Mouse (Mus musculus): ENCODE results near the gene Rdh16f2. TPM values are rescaled to one million over a fixed set of nuclear protein-coding genes. Genes with fewer than 3 reads are reported as not detected.
"Not testable (repeated sequence)": the region's sequence is repeated elsewhere in the genome, so short reads cannot be mapped to it uniquely, and the experiment has no call there.

Rdh16f2 gene
- polyA plus RNA-seq, 1 experiment, result not detected

DNA sequence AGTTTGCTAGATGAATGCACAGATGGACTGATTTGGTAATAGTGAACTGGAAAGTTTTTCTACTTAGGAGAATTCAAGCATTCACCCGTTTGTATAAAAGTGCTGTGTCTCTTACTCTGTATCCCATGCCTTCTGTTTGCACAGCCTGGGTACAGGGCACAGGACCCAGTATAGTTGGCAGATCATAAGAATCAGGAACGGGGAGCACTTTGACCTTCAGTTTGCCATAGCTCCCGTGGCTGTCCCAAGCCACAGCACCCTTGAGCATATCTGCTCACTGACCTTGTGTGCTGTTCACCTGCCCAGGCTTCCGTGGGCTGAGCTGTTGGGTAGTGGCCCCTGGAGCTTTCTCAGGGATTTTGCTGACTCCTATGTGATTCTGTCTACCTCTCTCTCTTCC lies 35.5 kb downstream of the Rdh16f2 start:
- Histone ChIP-seq H3K4me3 (ENCODE audit: insufficient read depth, low read depth, low read length) (no peak overlapping the region), H3K27ac (ENCODE audit: insufficient read depth, low read depth, low read length) (no peak overlapping the region), H3K4me1 (ENCODE audit: control insufficient read depth, insufficient read depth, low read length) (peaks cover 5% of the 10 kb centered on the region)
- TF ChIP-seq POLR2A (IDR thresholded peaks at IDR 0.05; ENCODE audit: insufficient read depth, low read depth, low read length), result no peak
- WGBS, result 84% methylated on average over 4 of the region's 4 CpGs

- Histone ChIP-seq H3K4me1 (ENCODE audit: control insufficient read depth, insufficient read depth, low read length) (peaks cover 5% of the 10 kb centered on the region), H3K27ac (ENCODE audit: insufficient read depth, low read depth, low read length) (no peak overlapping the region), H3K4me3 (ENCODE audit: insufficient read depth, low read depth, low read length) (no peak overlapping the region)
- 69% methylated on average over 1 of the region's 1 CpGs for WGBS
- TF ChIP-seq POLR2A (IDR thresholded peaks at IDR 0.05; ENCODE audit: insufficient read depth, low read depth, low read length) (no peak), CTCF (IDR thresholded peaks at IDR 0.05; ENCODE audit: insufficient read depth, low read depth, low read length) (no peak)
Measured at GRCm38 (mm10) chr10:127903116-127903515, 36.8 kb downstream of the Rdh16f2 start.

DNA sequence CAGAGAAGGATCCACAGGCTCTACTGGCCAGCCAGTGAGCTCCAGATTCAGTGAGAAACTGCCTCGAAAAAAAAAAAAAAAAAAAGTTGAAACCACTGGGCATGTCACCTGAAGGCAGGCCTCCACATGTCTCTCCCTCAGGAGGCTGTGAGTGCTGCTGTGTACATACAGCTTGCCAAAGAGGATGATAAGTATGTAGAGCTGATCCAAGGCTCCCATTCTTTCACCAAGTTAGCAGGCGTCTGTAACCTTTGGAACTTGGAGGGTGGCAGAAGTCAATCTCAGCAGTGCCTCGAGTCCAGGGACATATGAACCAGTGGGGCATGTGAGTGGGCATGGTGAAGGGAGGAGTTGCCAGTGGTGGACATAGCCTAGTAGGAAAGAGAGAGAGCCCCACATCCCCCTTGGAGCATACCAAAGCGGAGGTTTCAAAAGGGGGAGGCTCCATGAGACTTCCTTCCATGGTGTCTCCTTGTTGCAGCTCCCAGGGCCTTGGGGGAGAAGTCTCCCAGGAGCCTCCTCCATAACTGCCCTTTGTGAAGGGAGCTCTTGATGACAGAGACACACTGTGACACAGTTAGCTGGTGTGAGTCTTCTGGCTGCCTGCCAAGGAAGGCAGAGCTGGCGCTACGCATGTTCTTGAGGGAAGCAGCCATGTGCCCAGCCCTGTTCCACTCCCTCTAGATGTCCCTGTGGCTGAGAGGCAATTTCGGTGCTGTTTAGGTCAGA lies 38.6 kb downstream of the Rdh16f2 start:
- no peak for TF ChIP-seq POLR2A (IDR thresholded peaks at IDR 0.05; ENCODE audit: insufficient read depth, low read depth, low read length)
- no peak for TF ChIP-seq CTCF (IDR thresholded peaks at IDR 0.05; ENCODE audit: insufficient read depth, low read depth, low read length)
- peaks cover 5% of the 10 kb centered on the region for H3K4me1 ChIP-seq (ENCODE audit: control insufficient read depth, insufficient read depth, low read length)
- no peak overlapping the region for H3K27ac ChIP-seq (ENCODE audit: insufficient read depth, low read depth, low read length)
- WGBS, result 50% methylated on average over 7 of the region's 7 CpGs
- H3K4me3 ChIP-seq (ENCODE audit: insufficient read depth, low read depth, low read length), result no peak overlapping the region

DNA sequence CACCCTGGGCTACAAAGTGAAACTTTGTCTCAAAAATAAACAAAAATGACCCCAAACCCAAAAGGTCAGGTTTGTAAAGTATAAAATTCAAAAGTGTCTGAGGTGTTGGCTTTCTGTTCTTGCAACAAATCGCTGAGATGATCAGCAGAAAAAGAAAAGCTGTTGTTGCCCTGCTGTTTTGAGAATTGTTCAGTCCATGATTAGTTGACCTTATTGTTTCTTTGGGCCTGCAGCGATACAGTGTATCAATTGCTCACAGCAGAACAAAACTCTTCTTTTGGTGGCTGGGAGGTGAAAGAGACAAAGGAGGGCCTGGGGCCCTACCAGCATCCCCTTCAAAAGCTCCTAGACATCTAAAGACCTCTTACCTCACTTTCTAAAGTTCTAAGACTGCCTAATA lies 39.9 kb downstream of the Rdh16f2 start:
- whole genome bisulfite sequencing, result 89% methylated on average over 2 of the region's 2 CpGs
- TF ChIP-seq POLR2A (IDR thresholded peaks at IDR 0.05; ENCODE audit: insufficient read depth, low read depth, low read length) (no peak), CTCF (IDR thresholded peaks at IDR 0.05; ENCODE audit: insufficient read depth, low read depth, low read length) (no peak)
- Histone ChIP-seq H3K4me3 (ENCODE audit: insufficient read depth, low read depth, low read length) (no peak overlapping the region), H3K4me1 (ENCODE audit: control insufficient read depth, insufficient read depth, low read length) (peaks cover 5% of the 10 kb centered on the region), H3K27ac (ENCODE audit: insufficient read depth, low read depth, low read length) (no peak overlapping the region)

DNA sequence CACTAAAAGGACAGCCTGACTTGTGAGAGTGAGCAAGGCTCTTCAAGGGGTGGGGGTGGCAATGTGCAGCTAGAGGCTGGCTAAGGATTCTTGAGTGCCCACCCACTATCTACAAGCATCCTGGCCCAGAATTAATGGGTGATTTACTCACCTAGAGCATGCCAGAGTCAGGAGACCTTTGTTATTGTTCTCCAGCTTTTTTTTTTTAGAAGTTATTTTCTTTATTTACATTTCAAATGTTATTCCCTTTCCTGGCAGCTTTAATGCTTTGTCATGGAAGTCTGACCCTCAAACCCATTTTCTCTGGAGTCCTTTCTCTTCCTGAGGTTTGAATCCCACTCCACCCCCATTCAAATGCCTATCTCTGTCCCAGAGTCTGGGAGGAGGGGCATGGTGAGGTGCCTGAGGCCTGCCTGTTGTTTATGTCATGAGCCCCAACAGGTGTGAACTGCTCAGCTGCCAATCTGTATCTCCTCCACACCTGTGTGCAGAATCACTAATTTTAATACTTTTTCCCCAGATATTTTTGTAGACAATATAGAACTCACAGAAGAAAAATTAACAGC lies 41.2 kb downstream of the Rdh16f2 start:
- Histone ChIP-seq H3K27ac (ENCODE audit: insufficient read depth, low read depth, low read length) (no peak overlapping the region), H3K4me1 (ENCODE audit: control insufficient read depth, insufficient read depth, low read length) (peaks cover 5% of the 10 kb centered on the region), H3K4me3 (ENCODE audit: insufficient read depth, low read depth, low read length) (no peak overlapping the region)
- TF ChIP-seq CTCF (IDR thresholded peaks at IDR 0.05; ENCODE audit: insufficient read depth, low read depth, low read length) (no peak), POLR2A (IDR thresholded peaks at IDR 0.05; ENCODE audit: insufficient read depth, low read depth, low read length) (no peak)

GRCm38 (mm10) chr10:127915578-127915977 lies 49.3 kb downstream of the Rdh16f2 start:
- WGBS, result 97% methylated on average over 1 of the region's 1 CpGs
- TF ChIP-seq CTCF (IDR thresholded peaks at IDR 0.05; ENCODE audit: insufficient read depth, low read depth, low read length) (no peak), POLR2A (IDR thresholded peaks at IDR 0.05; ENCODE audit: insufficient read depth, low read depth, low read length) (no peak)
- Histone ChIP-seq H3K4me3 (ENCODE audit: insufficient read depth, low read depth, low read length) (no peak overlapping the region), H3K27ac (ENCODE audit: insufficient read depth, low read depth, low read length) (no peak overlapping the region), H3K4me1 (ENCODE audit: control insufficient read depth, insufficient read depth, low read length) (no peaks in the 10 kb centered on the region)

DNA sequence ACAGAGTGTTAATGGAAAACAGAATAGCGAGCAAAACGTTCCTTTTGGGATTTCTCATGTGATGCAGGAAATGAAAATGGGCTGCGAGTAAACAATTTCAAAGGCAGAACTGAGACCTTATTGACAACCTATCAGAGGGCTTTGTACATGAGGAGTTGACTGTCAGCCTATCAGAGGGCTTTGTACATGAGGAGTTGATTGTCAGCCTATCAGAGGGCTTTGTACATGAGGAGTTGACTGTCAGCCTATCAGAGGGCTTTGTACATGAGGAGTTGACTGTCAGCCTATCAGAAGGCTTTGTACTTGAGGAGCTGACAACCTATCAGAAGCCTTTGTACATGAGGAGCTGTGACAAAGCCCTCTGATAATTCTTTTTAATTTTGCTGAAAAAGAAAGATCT lies 50.9 kb downstream of the Rdh16f2 start:
- H3K4me3 ChIP-seq (ENCODE audit: insufficient read depth, low read depth, low read length); H3K4me1 ChIP-seq (ENCODE audit: control insufficient read depth, insufficient read depth, low read length); H3K27ac ChIP-seq (ENCODE audit: insufficient read depth, low read depth, low read length): not testable (repeated sequence)
- 86% methylated on average over 3 of the region's 3 CpGs for WGBS

DNA sequence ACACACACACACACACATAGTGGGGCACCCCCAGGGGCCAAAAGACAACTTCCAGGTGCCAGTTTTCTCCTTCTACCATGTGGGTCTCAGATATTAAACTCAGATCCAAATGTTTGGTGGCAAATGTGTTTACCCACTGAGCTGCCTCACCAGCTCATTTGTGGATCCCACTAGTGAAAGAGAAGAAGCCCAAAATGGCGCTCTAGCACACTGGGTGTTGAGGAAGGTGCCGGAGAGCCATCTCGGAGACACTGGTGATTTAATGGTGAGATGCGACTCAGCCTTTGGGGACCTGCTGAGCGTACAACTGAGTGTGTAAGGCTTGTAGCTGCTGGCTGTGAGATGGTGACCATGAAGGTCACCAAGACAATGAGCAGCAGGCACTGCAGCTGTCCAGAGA lies 51.4 kb downstream of the Rdh16f2 start:
- H3K27ac ChIP-seq (ENCODE audit: insufficient read depth, low read depth, low read length), result no peak overlapping the region
- over 99% methylated on average over 5 of the region's 5 CpGs for WGBS
- TF ChIP-seq POLR2A (IDR thresholded peaks at IDR 0.05; ENCODE audit: insufficient read depth, low read depth, low read length), result no peak
- TF ChIP-seq CTCF (IDR thresholded peaks at IDR 0.05; ENCODE audit: insufficient read depth, low read depth, low read length), result no peak
- no peaks in the 10 kb centered on the region for H3K4me1 ChIP-seq (ENCODE audit: control insufficient read depth, insufficient read depth, low read length)
- H3K4me3 ChIP-seq (ENCODE audit: insufficient read depth, low read depth, low read length), result no peak overlapping the region

- H3K4me3 ChIP-seq (ENCODE audit: insufficient read depth, low read depth, low read length), result no peak overlapping the region
- TF ChIP-seq POLR2A (IDR thresholded peaks at IDR 0.05; ENCODE audit: insufficient read depth, low read depth, low read length), result no peak
- no peak for TF ChIP-seq CTCF (IDR thresholded peaks at IDR 0.05; ENCODE audit: insufficient read depth, low read depth, low read length)
- H3K27ac ChIP-seq (ENCODE audit: insufficient read depth, low read depth, low read length), result no peak overlapping the region
- H3K4me1 ChIP-seq (ENCODE audit: control insufficient read depth, insufficient read depth, low read length), result no peaks in the 10 kb centered on the region
- WGBS, result 84% methylated on average over 1 of the region's 1 CpGs
Measured at GRCm38 (mm10) chr10:127922241-127922640, 56.0 kb downstream of the Rdh16f2 start.

DNA sequence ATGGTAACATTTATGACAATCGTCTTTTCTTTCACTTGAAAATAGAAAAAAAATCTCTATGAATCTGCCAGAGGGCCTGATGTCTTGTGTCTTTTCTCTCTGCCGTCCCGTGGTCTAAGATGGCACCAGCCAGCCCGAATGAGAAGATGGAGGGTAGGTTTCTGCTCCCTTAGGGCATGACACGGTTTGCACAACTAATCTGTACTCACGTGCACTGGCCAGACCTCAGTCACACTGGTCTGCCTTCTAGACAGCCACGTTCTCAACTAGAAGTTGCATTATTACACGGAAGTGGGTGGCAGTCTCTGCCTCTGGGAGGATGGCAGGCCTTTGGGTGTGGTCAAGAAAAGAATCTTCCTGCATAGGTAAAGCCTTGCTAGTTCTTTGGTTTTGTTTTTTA lies 56.8 kb downstream of the Rdh16f2 start:
- Histone ChIP-seq H3K27ac (ENCODE audit: insufficient read depth, low read depth, low read length) (no peak overlapping the region), H3K4me3 (ENCODE audit: insufficient read depth, low read depth, low read length) (no peak overlapping the region), H3K4me1 (ENCODE audit: control insufficient read depth, insufficient read depth, low read length) (no peaks in the 10 kb centered on the region)
- no peak for TF ChIP-seq POLR2A (IDR thresholded peaks at IDR 0.05; ENCODE audit: insufficient read depth, low read depth, low read length)
- TF ChIP-seq CTCF (IDR thresholded peaks at IDR 0.05; ENCODE audit: insufficient read depth, low read depth, low read length), result no peak
- 93% methylated on average over 8 of the region's 8 CpGs for WGBS
